Mouse (Mus musculus) G1E (cell line): Measurements from ENCODE around the gene Abcf2.

Experiments
- CTCF ChIP-seq: IDR thresholded peaks from 2 replicates; pipeline ENCODE4 v1.5.1; 2012; ENCODE audit warnings: low read depth, low read length, inconsistent platforms, mixed read lengths
- GATA1 ChIP-seq: IDR thresholded peaks from 2 replicates; pipeline ENCODE4 v1.6.1; 2012; ENCODE audit warnings: borderline replicate concordance, low read length, inconsistent platforms, mixed read lengths
- GATA2 ChIP-seq: IDR thresholded peaks from 2 replicates; pipeline ENCODE4 v1.6.1; 2012; ENCODE audit warnings: low read depth, low read length, inconsistent platforms, borderline replicate concordance
- POLR2AphosphoS5 ChIP-seq: IDR thresholded peaks from 2 replicates; pipeline ENCODE4 v1.6.1; 2012; ENCODE audit warnings: low read depth, low read length, inconsistent platforms; ENCODE audit not compliant: insufficient replicate concordance
- TAL1 ChIP-seq: conservative IDR thresholded peaks from 2 replicates; pipeline ENCODE4 v1.6.1; 2012; ENCODE audit warnings: low read depth, low read length, inconsistent platforms, mixed read lengths

- TF ChIP-seq CTCF (no peak), GATA1 (no peak), GATA2 (no peak), TAL1 (no peak), POLR2AphosphoS5 (no peak)
Observed at GRCm38 (mm10) chr5:24598570-24599006, 21.3 kb upstream of the Abcf2 start.
